Mouse (Mus musculus) kidney, adult 2 months (tissue): ENCODE results near the gene Atp6v1b1.

Source experiments
- CTCF ChIP-seq: fragments of 200-500 bp; conservative IDR thresholded peaks from 2 replicates; pipeline ENCODE4 v1.5.1; 2011; ENCODE audit warnings: low read depth, mild to moderate bottlenecking, control low read depth, low read length, moderate library complexity, mixed read lengths; ENCODE audit not compliant: insufficient read depth, insufficient read length
- POLR2A ChIP-seq: fragments of 200-500 bp; IDR thresholded peaks from one replicate; pipeline ENCODE4 v1.6.1; 2011; ENCODE audit warnings: low read depth, low read length, control low read depth

DNA sequence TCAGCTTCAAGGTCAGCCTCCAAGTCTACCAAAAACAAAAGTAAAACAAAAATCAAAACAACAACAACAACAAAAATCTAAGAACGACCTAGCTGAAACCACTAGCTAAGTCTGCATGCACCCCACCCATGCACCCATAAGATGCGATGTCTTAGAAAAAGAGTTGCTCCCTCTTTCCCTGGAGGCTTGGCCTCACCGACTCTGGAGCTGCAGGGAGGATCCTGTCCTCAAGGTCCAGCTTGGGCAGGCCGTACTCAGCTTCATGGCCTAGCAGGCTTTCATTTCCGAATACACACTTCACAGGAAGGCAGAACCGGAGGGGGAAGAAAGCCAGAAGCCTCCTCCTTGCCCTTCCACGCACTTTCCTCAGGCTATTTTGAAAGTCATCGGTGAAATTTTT lies 25.8 kb upstream of the Atp6v1b1 start:
- no peak for TF ChIP-seq POLR2A
- TF ChIP-seq CTCF: no peak
